Mouse (Mus musculus) heart, postnatal 0 days (tissue): ENCODE data around the gene Ttn.

ENCODE experiments used
- CTCF ChIP-seq: IDR thresholded peaks from 2 replicates; pipeline ENCODE4 v1.5.1; 2016; ENCODE audit warnings: antibody characterized with exemption, control low read depth, low read depth
- EP300 ChIP-seq: IDR thresholded peaks from 2 replicates; pipeline ENCODE4 v1.6.1; 2016; ENCODE audit warnings: antibody characterized with exemption, low read depth

DNA sequence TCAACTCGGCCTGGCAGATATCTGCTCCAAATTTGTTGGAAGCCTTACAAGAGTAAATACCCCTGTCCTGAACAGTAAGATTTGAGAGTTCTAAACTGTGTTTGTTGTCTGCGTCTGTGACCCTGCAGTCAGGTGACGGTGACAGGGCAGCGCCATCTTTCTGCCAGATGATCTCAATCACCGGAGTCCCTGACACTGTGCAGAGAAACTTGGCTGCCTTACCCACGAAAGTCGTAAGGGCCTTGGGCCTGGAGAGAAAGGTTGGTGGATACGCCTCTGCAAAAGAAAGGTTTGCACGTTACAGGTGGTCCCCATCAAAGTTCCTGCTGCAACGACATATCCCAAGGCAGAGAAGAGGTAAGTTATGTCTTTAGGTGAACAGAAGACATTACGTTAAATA lies 79.0 kb downstream of the Ttn start:
- TF ChIP-seq CTCF (no peak), EP300 (no peak)
